ENCODE assay signal across 14 mouse cellular contexts in genomic region chr7:56220811-56221210, GRCm38 (mm10). TPM values are rescaled to one million over a fixed set of nuclear protein-coding genes. Genes with fewer than 3 reads are reported as not detected.
"Had no signal": no experiment of that assay in that cellular context is flagged by ENCODE, and none has a peak within 500 bp of the region (broad histone marks: within the 10 kb centered on the region; RNA-seq: fewer than 3 reads in every experiment).

No protein-coding gene starts in this region.

- DNase-seq: liver, postnatal 0 days; lung, adult 2 months; lung, postnatal 14 days; lung, postnatal 36 days; right cerebral cortex, adult 18-20 months; right cerebral cortex, postnatal 25 days; right cerebral cortex, postnatal 4 days; spleen, adult 18-20 months; thymus, adult 2 months; thymus, postnatal 25 days; thymus, postnatal 4 days had no signal

RNA-seq across cellular contexts. Expression of gene Oca2, which starts 18.7 kb away (rescaled TPM):
- total RNA-seq: megakaryocyte progenitor cell, adult 5-6 weeks; monocyte, adult 5-6 weeks; neutrophil, adult 5-6 weeks had no signal
